Mouse (Mus musculus): ENCODE measurements around the gene March11. TPM values are rescaled to one million over a fixed set of nuclear protein-coding genes. Genes with fewer than 3 reads are reported as not detected.

Gene March11
- total RNA-seq (2014; fragmentation: Nextera tagmentation) = not detected in 2 replicates
- total RNA-seq (2017) = 0.05 TPM in 1 of 2 replicates, not detected in the other
- polyA plus RNA-seq (2012) = not detected in 2 replicates

- DNase-seq (ENCODE audit: low spot score) (no peak), ATAC-seq (ENCODE audit: extremely low read depth, insufficient number of reproducible peaks, low FRiP score, poor library complexity, severe bottlenecking) (no peak)
- Histone ChIP-seq H3K4me1 (ENCODE audit: insufficient read depth, low read depth, low read length) (no peaks in the 10 kb centered on the region), H3K9me3 (replicated peaks) (peaks cover 18% of the 10 kb centered on the region), H3K36me3 (replicated peaks) (no peaks in the 10 kb centered on the region), H3K27me3 (ENCODE audit: insufficient read depth, low read length) (no peaks in the 10 kb centered on the region), H3K4me3 (ENCODE audit: low read depth, low read length) (no peak within 1 kb of the TSS)
- TF ChIP-seq POLR2AphosphoS5 (IDR thresholded peaks at IDR 0.05; ENCODE audit: insufficient replicate concordance, low read depth, low read length) (no peak), CTCF (IDR thresholded peaks at IDR 0.05; ENCODE audit: low read depth, low read length) (no peak), TAL1 (conservative IDR thresholded peaks at IDR 0.05; ENCODE audit: low read depth, low read length) (no peak), GATA2 (IDR thresholded peaks at IDR 0.05; ENCODE audit: borderline replicate concordance, low read depth, low read length) (no peak), GATA1 (IDR thresholded peaks at IDR 0.05; ENCODE audit: borderline replicate concordance, low read length) (no peak)
Observed at GRCm38 (mm10) chr15:26308629-26309230, at the start of gene March11. Gene March11, plus strand, starts transcription at chr15:26309048.

GRCm38 (mm10) chr15:26262336-26262735 lies 46.5 kb upstream of the March11 start:
- H3K9me3 ChIP-seq (replicated peaks) = no peaks in the 10 kb centered on the region
- no peaks in the 10 kb centered on the region for H3K36me3 ChIP-seq (replicated peaks)
- no peak overlapping the region for H3K4me3 ChIP-seq (ENCODE audit: low read depth, low read length)
- no peak for DNase-seq (ENCODE audit: low spot score)
- ATAC-seq (ENCODE audit: extremely low read depth, insufficient number of reproducible peaks, low FRiP score, poor library complexity, severe bottlenecking) = no peak
- no peaks in the 10 kb centered on the region for H3K27me3 ChIP-seq (ENCODE audit: insufficient read depth, low read length)
- H3K4me1 ChIP-seq (ENCODE audit: insufficient read depth, low read depth, low read length) = no peaks in the 10 kb centered on the region
- TF ChIP-seq TAL1 (conservative IDR thresholded peaks at IDR 0.05; ENCODE audit: low read depth, low read length) (no peak), GATA1 (IDR thresholded peaks at IDR 0.05; ENCODE audit: borderline replicate concordance, low read length) (no peak)

- Histone ChIP-seq H3K36me3 (replicated peaks) (no peaks in the 10 kb centered on the region), H3K4me1 (ENCODE audit: insufficient read depth, low read depth, low read length) (no peaks in the 10 kb centered on the region), H3K4me3 (ENCODE audit: low read depth, low read length) (no peak overlapping the region), H3K27me3 (ENCODE audit: insufficient read depth, low read length) (no peaks in the 10 kb centered on the region), H3K9me3 (replicated peaks) (no peaks in the 10 kb centered on the region)
- ATAC-seq (ENCODE audit: extremely low read depth, insufficient number of reproducible peaks, low FRiP score, poor library complexity, severe bottlenecking) = no peak
- DNase-seq (ENCODE audit: low spot score) = no peak
- TF ChIP-seq POLR2AphosphoS5 (IDR thresholded peaks at IDR 0.05; ENCODE audit: insufficient replicate concordance, low read depth, low read length) (no peak), CTCF (IDR thresholded peaks at IDR 0.05; ENCODE audit: low read depth, low read length) (no peak), TAL1 (conservative IDR thresholded peaks at IDR 0.05; ENCODE audit: low read depth, low read length) (no peak), GATA2 (IDR thresholded peaks at IDR 0.05; ENCODE audit: borderline replicate concordance, low read depth, low read length) (no peak), GATA1 (IDR thresholded peaks at IDR 0.05; ENCODE audit: borderline replicate concordance, low read length) (no peak)
Observed at GRCm38 (mm10) chr15:26269596-26269995, 39.3 kb upstream of the March11 start.

DNA sequence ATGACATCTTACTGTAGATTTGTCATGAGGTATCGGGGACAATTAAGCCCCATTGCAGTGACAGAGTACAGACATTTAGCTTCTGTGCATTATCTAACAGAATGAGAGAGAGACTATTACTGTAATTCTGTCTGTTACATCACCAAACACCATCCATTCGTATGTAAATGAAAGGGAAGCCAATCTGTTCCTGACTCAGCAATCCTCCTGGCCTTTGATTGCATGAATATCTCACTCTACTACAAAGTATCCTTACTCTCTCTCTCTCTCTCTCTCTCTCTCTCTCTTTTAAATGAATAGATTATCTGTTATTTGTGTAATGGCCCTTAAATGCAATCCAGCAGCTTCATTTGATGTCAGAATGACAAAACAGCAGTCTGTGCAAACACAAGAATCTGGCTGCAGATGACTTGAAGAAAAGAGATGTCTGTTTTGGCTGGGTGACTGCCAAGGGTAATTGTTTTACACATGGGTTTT lies 32.8 kb upstream of the March11 start:
- DNase-seq (ENCODE audit: low spot score) (no peak), ATAC-seq (ENCODE audit: extremely low read depth, insufficient number of reproducible peaks, low FRiP score, poor library complexity, severe bottlenecking) (no peak)
- H3K9me3 ChIP-seq (replicated peaks) = no peaks in the 10 kb centered on the region
- H3K36me3 ChIP-seq (replicated peaks) = no peaks in the 10 kb centered on the region
- no peaks in the 10 kb centered on the region for H3K4me1 ChIP-seq (ENCODE audit: insufficient read depth, low read depth, low read length)
- TF ChIP-seq TAL1 (conservative IDR thresholded peaks at IDR 0.05; ENCODE audit: low read depth, low read length) (no peak), GATA1 (IDR thresholded peaks at IDR 0.05; ENCODE audit: borderline replicate concordance, low read length) (no peak)
- H3K27me3 ChIP-seq (ENCODE audit: insufficient read depth, low read length) = no peaks in the 10 kb centered on the region
- H3K4me3 ChIP-seq (ENCODE audit: low read depth, low read length) = no peak overlapping the region

DNA sequence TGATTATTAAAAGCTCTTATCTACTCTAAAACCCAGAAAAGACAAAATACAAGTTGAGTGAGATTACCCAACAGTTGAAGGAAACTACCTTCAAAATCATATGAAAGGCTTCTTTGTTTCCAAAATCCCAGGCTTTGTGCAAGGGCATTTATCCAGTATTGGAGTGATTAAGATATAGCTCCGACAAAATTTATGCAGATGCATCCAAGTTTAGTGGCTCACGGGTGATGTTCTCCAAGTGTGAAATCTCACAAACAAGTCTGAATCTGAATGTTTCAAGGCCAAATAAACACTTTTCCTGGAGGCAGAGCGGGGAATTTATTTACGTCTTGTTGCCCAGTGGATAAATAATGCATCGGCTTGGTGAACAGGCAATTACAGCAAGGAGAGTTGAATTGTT lies 32.2 kb upstream of the March11 start:
- Histone ChIP-seq H3K9me3 (replicated peaks) (no peaks in the 10 kb centered on the region), H3K36me3 (replicated peaks) (no peaks in the 10 kb centered on the region), H3K4me1 (ENCODE audit: insufficient read depth, low read depth, low read length) (no peaks in the 10 kb centered on the region), H3K4me3 (ENCODE audit: low read depth, low read length) (no peak overlapping the region), H3K27me3 (ENCODE audit: insufficient read depth, low read length) (no peaks in the 10 kb centered on the region)
- ATAC-seq (ENCODE audit: extremely low read depth, insufficient number of reproducible peaks, low FRiP score, poor library complexity, severe bottlenecking) (no peak), DNase-seq (ENCODE audit: low spot score) (no peak)
- no peak for TF ChIP-seq CTCF (IDR thresholded peaks at IDR 0.05; ENCODE audit: low read depth, low read length)
- no peak for TF ChIP-seq GATA2 (IDR thresholded peaks at IDR 0.05; ENCODE audit: borderline replicate concordance, low read depth, low read length)
- no peak for TF ChIP-seq TAL1 (conservative IDR thresholded peaks at IDR 0.05; ENCODE audit: low read depth, low read length)
- TF ChIP-seq GATA1 (IDR thresholded peaks at IDR 0.05; ENCODE audit: borderline replicate concordance, low read length) = no peak
- no peak for TF ChIP-seq POLR2AphosphoS5 (IDR thresholded peaks at IDR 0.05; ENCODE audit: insufficient replicate concordance, low read depth, low read length)

DNA sequence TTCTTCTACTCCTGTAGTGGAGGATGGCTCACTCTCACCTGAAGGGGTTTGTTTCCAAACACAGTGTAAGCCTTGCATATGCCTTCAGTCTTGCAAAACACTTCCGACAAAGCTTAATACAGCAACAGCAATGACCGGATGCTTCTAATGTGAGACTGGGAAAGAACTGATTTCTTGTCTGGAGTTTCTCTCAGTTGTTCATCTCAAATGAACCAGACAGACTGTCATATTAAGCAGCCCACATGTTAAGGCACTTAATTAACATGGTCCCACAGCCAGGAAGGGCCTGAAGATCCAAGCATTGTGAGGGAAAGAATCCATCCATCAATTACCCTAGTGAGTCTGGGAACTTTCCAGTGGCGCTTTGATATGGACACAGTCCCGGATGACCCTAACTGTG lies 17.0 kb upstream of the March11 start:
- no peaks in the 10 kb centered on the region for H3K4me1 ChIP-seq (ENCODE audit: insufficient read depth, low read depth, low read length)
- H3K36me3 ChIP-seq (replicated peaks) = no peaks in the 10 kb centered on the region
- no peak overlapping the region for H3K4me3 ChIP-seq (ENCODE audit: low read depth, low read length)
- H3K9me3 ChIP-seq (replicated peaks) = no peaks in the 10 kb centered on the region
- no peaks in the 10 kb centered on the region for H3K27me3 ChIP-seq (ENCODE audit: insufficient read depth, low read length)
- no peak for TF ChIP-seq GATA1 (IDR thresholded peaks at IDR 0.05; ENCODE audit: borderline replicate concordance, low read length)
- TF ChIP-seq TAL1 (conservative IDR thresholded peaks at IDR 0.05; ENCODE audit: low read depth, low read length) = no peak
- TF ChIP-seq POLR2AphosphoS5 (IDR thresholded peaks at IDR 0.05; ENCODE audit: insufficient replicate concordance, low read depth, low read length) = no peak
- TF ChIP-seq GATA2 (IDR thresholded peaks at IDR 0.05; ENCODE audit: borderline replicate concordance, low read depth, low read length) = no peak
- no peak for TF ChIP-seq CTCF (IDR thresholded peaks at IDR 0.05; ENCODE audit: low read depth, low read length)
- no peak for DNase-seq (ENCODE audit: low spot score)
- no peak for ATAC-seq (ENCODE audit: extremely low read depth, insufficient number of reproducible peaks, low FRiP score, poor library complexity, severe bottlenecking)
